Mouse (Mus musculus) E14TG2a.4 (cell line): ENCODE data around the gene Hba-x.
A peak's percentile ranks its signal among the peaks of the same experiment; 100 is the strongest.

Experiments used
- H3K27me3 ChIP-seq: 2 replicates; pipeline ENCODE4 v1.6.1; 2014; ENCODE audit warnings: low read length, control low read depth; ENCODE audit not compliant: insufficient read depth
- H3K36me3 ChIP-seq: 2 replicates; pipeline ENCODE4 v1.6.1; 2014; ENCODE audit warnings: low read length, control low read depth; ENCODE audit not compliant: insufficient read depth
- H3K4me1 ChIP-seq: replicated peaks from 2 replicates; pipeline ENCODE4 v1.6.1; 2014; ENCODE audit warnings: low read depth, low read length, control low read depth
- H3K4me3 ChIP-seq: replicated peaks from 2 replicates; pipeline ENCODE4 v1.5.1; 2014; ENCODE audit warnings: mild to moderate bottlenecking, low read length
- H3K9me3 ChIP-seq: 2 replicates; pipeline ENCODE4 v1.6.1; 2014; ENCODE audit warnings: low read length, control low read depth
- CTCF ChIP-seq: conservative IDR thresholded peaks from 2 replicates; pipeline ENCODE4 v1.5.1; 2014; ENCODE audit warnings: low read length
- NANOG ChIP-seq: IDR thresholded peaks from 2 replicates; pipeline ENCODE4 v1.6.1; 2014; ENCODE audit warnings: borderline replicate concordance, low read length, mixed read lengths
- POU5F1 ChIP-seq: IDR thresholded peaks from 2 replicates; pipeline ENCODE4 v1.6.1; 2014; ENCODE audit warnings: low read length, borderline replicate concordance

The Hba-x gene

DNA sequence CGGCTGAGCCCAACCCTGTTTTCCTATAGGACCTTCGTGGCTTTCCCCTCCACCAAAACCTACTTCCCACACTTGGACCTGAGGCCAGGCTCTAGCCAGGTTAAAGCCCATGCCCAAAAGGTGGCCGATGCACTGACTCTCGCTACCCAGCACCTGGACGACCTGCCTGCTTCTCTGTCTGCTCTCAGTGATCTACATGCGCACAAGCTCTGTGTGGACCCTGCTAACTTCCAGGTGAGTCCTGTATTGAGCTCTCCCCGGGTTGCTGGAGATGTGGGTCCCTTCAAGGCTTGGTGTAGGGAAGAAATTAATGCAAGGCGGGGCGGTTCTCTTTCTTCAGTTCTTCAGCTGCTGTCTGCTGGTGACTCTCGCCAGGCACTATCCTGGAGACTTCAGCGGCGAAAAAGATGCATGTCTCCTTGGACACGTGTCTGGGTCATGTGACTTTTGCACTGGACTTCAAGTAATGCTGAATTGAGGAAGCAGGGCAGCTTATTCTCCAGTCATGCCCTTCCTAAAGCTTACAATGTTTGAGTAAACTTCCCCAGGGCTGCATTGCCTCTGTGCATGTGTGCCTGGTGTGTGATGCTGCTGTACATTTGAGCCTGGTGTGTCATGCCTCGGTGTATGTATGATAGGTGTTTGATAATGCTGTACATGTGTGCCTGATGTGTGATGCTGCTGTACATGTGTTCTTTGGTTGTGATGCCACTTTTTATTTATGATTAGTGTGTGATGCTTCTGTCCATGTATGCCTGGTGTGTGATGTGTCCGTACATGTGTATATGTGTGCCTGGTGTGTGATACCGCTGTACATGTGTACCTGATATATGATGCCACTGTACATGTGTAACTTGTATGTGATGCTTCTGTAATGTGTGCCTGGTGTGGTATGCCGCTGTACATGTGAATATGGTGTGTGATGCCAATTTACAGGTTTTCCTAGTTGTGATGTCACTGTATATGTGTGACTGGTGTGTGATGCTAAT lies 24.4 kb downstream of the Hba-x start:
- Histone ChIP-seq H3K4me1 (peaks cover 5% of the 10 kb centered on the region), H3K36me3 (no peaks in the 10 kb centered on the region), H3K4me3 (peak overlapping the region; percentile 54), H3K9me3 (no peaks in the 10 kb centered on the region), H3K27me3 (peaks cover 37% of the 10 kb centered on the region)
- TF ChIP-seq CTCF (no peak), NANOG (no peak), POU5F1 (no peak)

DNA sequence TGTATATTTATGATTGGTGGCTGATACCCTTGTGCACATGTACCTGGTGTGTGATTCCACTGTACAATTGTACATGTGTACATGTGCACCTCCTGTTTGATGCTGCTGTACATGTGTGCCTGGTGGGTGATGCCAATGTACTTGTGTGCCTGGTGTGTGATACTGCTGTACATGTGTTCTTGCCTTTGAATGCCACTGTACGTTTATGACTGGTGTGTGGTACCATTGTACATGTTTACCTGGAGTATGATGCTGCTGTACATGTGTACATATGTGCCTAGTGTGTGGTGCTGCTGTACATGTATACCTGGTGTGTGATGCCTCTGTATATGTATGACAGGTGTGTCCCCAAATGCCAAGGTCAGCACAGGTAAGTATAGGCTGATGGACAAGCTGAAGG lies 25.3 kb downstream of the Hba-x start:
- Histone ChIP-seq H3K27me3 (peaks cover 41% of the 10 kb centered on the region), H3K4me3 (no peak overlapping the region), H3K4me1 (peaks cover 5% of the 10 kb centered on the region), H3K9me3 (no peaks in the 10 kb centered on the region), H3K36me3 (no peaks in the 10 kb centered on the region)
- no peak for TF ChIP-seq POU5F1
- TF ChIP-seq CTCF, result no peak
- no peak for TF ChIP-seq NANOG

DNA sequence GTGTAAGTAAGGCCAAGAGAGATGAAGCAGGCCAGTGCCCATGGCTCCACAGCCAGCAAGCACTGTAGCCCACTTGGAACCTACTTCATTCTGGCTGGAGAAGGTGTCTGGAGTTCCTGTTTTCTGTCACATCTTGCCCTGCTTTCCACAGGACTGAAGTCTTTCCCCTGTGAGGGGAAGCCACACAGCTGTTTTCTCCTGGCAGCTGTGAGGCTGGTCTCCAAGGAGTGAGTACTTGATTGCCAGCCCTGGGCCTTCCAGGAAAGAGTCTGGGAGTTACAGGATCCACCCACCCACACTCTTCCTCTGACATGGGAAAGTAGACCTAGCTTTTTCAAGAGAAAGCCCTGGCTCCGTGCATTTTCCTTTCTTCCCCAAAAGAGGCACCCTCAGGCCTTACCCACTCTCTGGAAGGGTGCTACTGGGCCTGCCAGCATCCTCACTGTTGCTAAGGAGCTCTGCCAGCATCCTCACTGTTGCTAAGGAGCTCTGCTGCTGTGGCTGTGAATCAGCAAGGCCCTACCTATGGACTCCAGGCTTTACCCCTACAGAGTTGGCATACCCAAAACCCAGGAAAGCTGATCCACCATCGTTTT lies 26.7 kb downstream of the Hba-x start:
- H3K36me3 ChIP-seq, result no peaks in the 10 kb centered on the region
- TF ChIP-seq POU5F1 (no peak), CTCF (no peak), NANOG (no peak)
- H3K4me3 ChIP-seq, result no peak overlapping the region
- H3K27me3 ChIP-seq, result peaks cover 40% of the 10 kb centered on the region
- H3K4me1 ChIP-seq, result peaks cover 5% of the 10 kb centered on the region
- H3K9me3 ChIP-seq, result no peaks in the 10 kb centered on the region

DNA sequence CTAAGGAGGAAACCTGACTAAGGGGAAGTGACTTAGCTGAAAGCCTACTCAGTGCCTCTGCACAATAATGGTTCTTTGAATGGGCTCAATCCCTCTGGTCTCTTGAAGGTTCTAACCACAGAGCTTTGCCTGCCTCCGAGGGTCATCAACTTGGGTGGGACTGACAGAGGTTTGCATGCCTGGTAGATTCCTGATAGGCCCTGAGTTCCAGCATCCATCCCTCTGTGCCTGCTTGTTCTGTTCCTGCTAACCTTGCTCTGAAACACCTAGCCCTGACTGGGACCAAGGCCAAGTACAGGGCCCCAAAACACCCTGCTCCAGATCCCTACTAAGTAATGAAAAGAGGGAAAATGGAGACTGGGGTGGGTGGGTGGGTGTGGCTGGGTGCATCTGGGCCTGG lies 27.3 kb downstream of the Hba-x start:
- H3K36me3 ChIP-seq, result no peaks in the 10 kb centered on the region
- H3K4me3 ChIP-seq, result no peak overlapping the region
- peaks cover 5% of the 10 kb centered on the region for H3K4me1 ChIP-seq
- peaks cover 37% of the 10 kb centered on the region for H3K27me3 ChIP-seq
- no peak for TF ChIP-seq NANOG
- no peak for TF ChIP-seq CTCF
- TF ChIP-seq POU5F1, result no peak
- H3K9me3 ChIP-seq, result no peaks in the 10 kb centered on the region

DNA sequence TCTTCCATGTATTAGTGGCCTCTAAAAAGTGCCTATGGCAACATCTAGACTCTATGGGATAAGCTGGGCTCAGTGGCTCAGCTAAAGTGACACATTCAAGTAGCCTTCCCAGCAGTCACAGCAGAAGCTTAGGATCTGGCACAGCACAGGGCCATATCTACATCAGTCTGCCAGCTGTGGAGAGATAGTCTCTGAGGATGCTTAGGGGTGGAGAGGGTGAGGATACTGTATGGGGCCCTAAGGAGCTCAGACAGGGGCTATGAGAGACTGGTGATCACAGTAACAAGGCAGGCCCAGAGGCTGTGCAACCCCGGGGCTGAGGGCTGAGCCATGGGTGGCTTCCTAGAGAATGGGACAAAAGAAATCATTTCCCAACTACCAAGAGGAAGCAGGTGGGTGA lies 30.8 kb downstream of the Hba-x start:
- no peaks in the 10 kb centered on the region for H3K4me1 ChIP-seq
- no peaks in the 10 kb centered on the region for H3K36me3 ChIP-seq
- peaks cover 33% of the 10 kb centered on the region for H3K27me3 ChIP-seq
- H3K4me3 ChIP-seq, result no peak overlapping the region
- no peak for TF ChIP-seq CTCF
- no peak for TF ChIP-seq NANOG
- H3K9me3 ChIP-seq, result no peaks in the 10 kb centered on the region

DNA sequence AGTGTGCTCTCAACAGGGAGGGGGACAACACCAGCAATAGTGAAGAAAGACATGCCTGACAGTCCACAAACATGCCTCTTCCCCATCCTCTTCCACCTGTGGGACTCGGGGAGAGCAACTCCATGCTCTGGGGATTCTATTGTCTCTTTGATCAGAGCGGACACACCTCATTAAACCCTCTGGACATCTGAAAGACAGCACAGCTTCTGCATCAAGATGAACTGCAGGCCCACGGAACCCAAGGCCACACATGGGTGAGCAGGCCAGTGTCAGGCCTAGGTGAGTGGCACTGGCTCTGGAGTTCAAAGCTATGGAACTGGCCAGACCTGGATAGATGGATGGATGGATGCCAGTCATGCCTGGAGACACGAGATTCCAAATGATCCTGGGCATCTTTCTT lies 33.2 kb downstream of the Hba-x start:
- Histone ChIP-seq H3K4me1 (no peaks in the 10 kb centered on the region), H3K9me3 (no peaks in the 10 kb centered on the region), H3K36me3 (no peaks in the 10 kb centered on the region), H3K4me3 (no peak overlapping the region), H3K27me3 (peaks cover 20% of the 10 kb centered on the region)
- TF ChIP-seq POU5F1, result no peak
- no peak for TF ChIP-seq CTCF
- TF ChIP-seq NANOG, result no peak

DNA sequence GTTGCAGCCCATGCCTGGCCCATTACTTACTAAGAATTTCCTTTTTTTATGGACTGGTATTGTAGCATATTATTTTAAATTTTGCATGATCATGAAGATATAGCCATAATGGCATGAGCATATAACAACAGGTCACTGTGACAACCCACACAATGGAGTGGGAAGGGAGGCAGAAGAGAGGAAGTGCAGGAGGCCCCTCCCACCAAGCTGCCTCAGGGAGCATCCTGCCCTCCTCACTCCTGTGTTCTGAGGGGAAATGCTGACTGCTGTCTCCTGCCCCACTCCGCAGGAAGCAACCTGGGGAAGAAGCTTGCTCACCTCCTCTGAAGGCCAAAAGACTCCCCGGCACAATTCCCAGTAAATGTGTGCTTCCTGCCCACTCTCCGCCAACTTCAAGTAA lies 33.7 kb downstream of the Hba-x start:
- H3K9me3 ChIP-seq, result no peaks in the 10 kb centered on the region
- no peaks in the 10 kb centered on the region for H3K36me3 ChIP-seq
- no peak overlapping the region for H3K4me3 ChIP-seq
- no peaks in the 10 kb centered on the region for H3K4me1 ChIP-seq
- TF ChIP-seq NANOG (no peak), POU5F1 (no peak), CTCF (no peak)
- H3K27me3 ChIP-seq, result peaks cover 23% of the 10 kb centered on the region

DNA sequence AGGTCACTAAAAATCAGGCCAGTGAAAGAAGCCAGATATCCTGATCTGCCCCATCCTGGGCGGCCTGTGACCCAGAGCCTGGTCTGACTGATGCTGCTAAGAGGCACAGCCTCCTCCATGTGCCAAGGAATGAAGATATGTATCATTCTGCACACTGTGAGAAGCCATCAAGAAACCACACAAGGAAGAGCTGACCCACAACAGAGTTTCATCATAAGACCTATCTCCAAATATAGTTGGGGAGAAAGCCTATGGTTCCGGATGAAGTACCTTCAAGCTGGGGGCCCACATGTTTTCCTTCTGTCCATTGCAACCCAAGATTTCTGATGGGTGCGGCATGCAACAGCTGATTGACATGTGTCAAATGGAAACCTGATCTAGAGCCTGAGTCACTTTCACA lies 39.8 kb downstream of the Hba-x start:
- TF ChIP-seq NANOG (no peak), CTCF (no peak), POU5F1 (no peak)

More for the DNA sequence above, 39.8 kb downstream of the Hba-x start:
- Histone ChIP-seq H3K4me1 (0 out of 2 replicates have a peak, but pooled peaks cover 5% of the 10 kb centered on the region), H3K36me3 (no peaks in the 10 kb centered on the region), H3K27me3 (peaks cover 29% of the 10 kb centered on the region; the same call in 1 of the 2 replicates), H3K9me3 (0 out of 2 replicates have a peak, but pooled peaks cover 3% of the 10 kb centered on the region), H3K4me3 (no peak overlapping the region)
